Mouse (Mus musculus): ENCODE results near the gene Zfp747. TPM values are rescaled to one million over a fixed set of nuclear protein-coding genes. Genes with fewer than 3 reads are reported as not detected.
"Not testable (repeated sequence)": the region's sequence is repeated elsewhere in the genome, so short reads cannot be mapped to it uniquely, and the experiment has no call there.

Gene Zfp747
- polyA plus RNA-seq, 1 experiment, result 5.1 TPM

- TF ChIP-seq USF1 (IDR thresholded peaks at IDR 0.05; ENCODE audit: low read depth) (no peak), MYOG (IDR thresholded peaks at IDR 0.05; ENCODE audit: control insufficient read depth, extremely low read depth, insufficient read length) (no peak), CTCF (IDR thresholded peaks at IDR 0.05; ENCODE audit: control insufficient read depth, insufficient read depth, insufficient read length) (no peak), MAX (IDR thresholded peaks at IDR 0.05) (no peak)
- Histone ChIP-seq H3K36me3 (ENCODE audit: control insufficient read depth, insufficient read depth) (no peaks in the 10 kb centered on the region), H3ac (ENCODE audit: control insufficient read depth, insufficient read length, low read depth) (no peak overlapping the region), H3K4me3 (ENCODE audit: insufficient read depth, poor library complexity, severe bottlenecking) (no peak overlapping the region), H3K79me2 (ENCODE audit: control insufficient read depth, insufficient read depth) (no peaks in the 10 kb centered on the region), H3K27me3 (ENCODE audit: control insufficient read depth, insufficient read depth, insufficient read length) (no peaks in the 10 kb centered on the region), H3K79me3 (ENCODE audit: low read depth) (no peaks in the 10 kb centered on the region)
These were observed 16.5 kb upstream of the Zfp747 start for GRCm38 (mm10) chr7:127392251-127392824.

GRCm38 (mm10) chr7:127391538-127391937, 15.7 kb upstream of the Zfp747 start:
- Histone ChIP-seq H3K79me2 (ENCODE audit: control insufficient read depth, insufficient read depth) (no peaks in the 10 kb centered on the region), H3ac (ENCODE audit: control insufficient read depth, insufficient read length, low read depth) (no peak overlapping the region), H3K36me3 (ENCODE audit: control insufficient read depth, insufficient read depth) (no peaks in the 10 kb centered on the region), H3K27me3 (ENCODE audit: control insufficient read depth, insufficient read depth, insufficient read length) (no peaks in the 10 kb centered on the region), H3K79me3 (ENCODE audit: low read depth) (no peaks in the 10 kb centered on the region), H3K4me3 (ENCODE audit: insufficient read depth, poor library complexity, severe bottlenecking) (no peak overlapping the region)
- no peak for TF ChIP-seq CTCF (IDR thresholded peaks at IDR 0.05; ENCODE audit: control insufficient read depth, insufficient read depth, insufficient read length)
- no peak for TF ChIP-seq CEBPB (IDR thresholded peaks at IDR 0.05; ENCODE audit: low read depth)
- TF ChIP-seq MYOD1 (IDR thresholded peaks at IDR 0.05; ENCODE audit: control insufficient read depth, insufficient read length, low read depth), result no peak
- TF ChIP-seq MYOG (IDR thresholded peaks at IDR 0.05; ENCODE audit: control insufficient read depth, extremely low read depth, insufficient read length), result no peak
- TF ChIP-seq FOSL1 (IDR thresholded peaks at IDR 0.05; ENCODE audit: insufficient read depth, low read length, poor library complexity, severe bottlenecking), result no peak
- no peak for TF ChIP-seq USF1 (IDR thresholded peaks at IDR 0.05; ENCODE audit: low read depth)
- no peak for TF ChIP-seq MAX (IDR thresholded peaks at IDR 0.05)

- H3K79me2 ChIP-seq (ENCODE audit: control insufficient read depth, insufficient read depth), result no peaks in the 10 kb centered on the region
- no peak overlapping the region for H3ac ChIP-seq (ENCODE audit: control insufficient read depth, insufficient read length, low read depth)
- no peaks in the 10 kb centered on the region for H3K79me3 ChIP-seq (ENCODE audit: low read depth)
- H3K36me3 ChIP-seq (ENCODE audit: control insufficient read depth, insufficient read depth), result no peaks in the 10 kb centered on the region
- no peak overlapping the region for H3K4me3 ChIP-seq (ENCODE audit: insufficient read depth, poor library complexity, severe bottlenecking)
- TF ChIP-seq MYOD1 (IDR thresholded peaks at IDR 0.05; ENCODE audit: control insufficient read depth, insufficient read length, low read depth), result no peak
- TF ChIP-seq FOSL1 (IDR thresholded peaks at IDR 0.05; ENCODE audit: insufficient read depth, low read length, poor library complexity, severe bottlenecking), result no peak
- no peak for TF ChIP-seq USF1 (IDR thresholded peaks at IDR 0.05; ENCODE audit: low read depth)
- no peak for TF ChIP-seq MYOG (IDR thresholded peaks at IDR 0.05; ENCODE audit: control insufficient read depth, extremely low read depth, insufficient read length)
- no peak for TF ChIP-seq CTCF (IDR thresholded peaks at IDR 0.05; ENCODE audit: control insufficient read depth, insufficient read depth, insufficient read length)
- TF ChIP-seq CEBPB (IDR thresholded peaks at IDR 0.05; ENCODE audit: low read depth), result no peak
- TF ChIP-seq MAX (IDR thresholded peaks at IDR 0.05), result no peak
- no peaks in the 10 kb centered on the region for H3K27me3 ChIP-seq (ENCODE audit: control insufficient read depth, insufficient read depth, insufficient read length)
These were observed 14.5 kb upstream of the Zfp747 start for GRCm38 (mm10) chr7:127390306-127390705.

DNA sequence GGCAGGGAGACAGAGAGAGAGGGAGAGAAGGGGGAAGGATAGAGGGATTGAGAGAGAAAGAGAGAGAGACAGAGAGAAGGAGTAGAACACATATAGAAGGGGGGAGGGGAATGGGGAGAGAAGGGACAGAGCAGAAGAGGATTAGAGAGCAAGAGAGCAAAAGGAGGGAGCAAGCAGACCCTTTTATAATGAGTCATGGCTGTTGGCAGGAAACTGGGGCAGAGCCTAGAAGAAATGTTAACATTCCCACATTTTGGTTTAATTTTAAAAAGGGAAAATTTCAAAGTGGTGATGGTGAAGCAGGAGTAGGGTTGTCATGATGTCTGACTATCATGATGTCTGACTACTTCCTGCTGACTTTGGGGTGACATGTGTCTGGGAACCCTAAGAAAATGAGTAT, 12.4 kb upstream of the Zfp747 start:
- not testable (repeated sequence) for H3K36me3 ChIP-seq (ENCODE audit: control insufficient read depth, insufficient read depth); H3K27me3 ChIP-seq (ENCODE audit: control insufficient read depth, insufficient read depth, insufficient read length); H3ac ChIP-seq (ENCODE audit: control insufficient read depth, insufficient read length, low read depth); H3K4me3 ChIP-seq (ENCODE audit: insufficient read depth, poor library complexity, severe bottlenecking); H3K79me3 ChIP-seq (ENCODE audit: low read depth); H3K79me2 ChIP-seq (ENCODE audit: control insufficient read depth, insufficient read depth)

- Histone ChIP-seq H3ac (ENCODE audit: control insufficient read depth, insufficient read length, low read depth) (no peak within 1 kb of the TSS), H3K36me3 (ENCODE audit: control insufficient read depth, insufficient read depth) (no peaks in the 10 kb centered on the region), H3K27me3 (ENCODE audit: control insufficient read depth, insufficient read depth, insufficient read length) (no peaks in the 10 kb centered on the region), H3K79me2 (ENCODE audit: control insufficient read depth, insufficient read depth) (no peaks in the 10 kb centered on the region), H3K4me3 (ENCODE audit: insufficient read depth, poor library complexity, severe bottlenecking) (no peak within 1 kb of the TSS), H3K79me3 (ENCODE audit: low read depth) (no peaks in the 10 kb centered on the region)
- no peak for TF ChIP-seq FOSL1 (IDR thresholded peaks at IDR 0.05; ENCODE audit: insufficient read depth, low read length, poor library complexity, severe bottlenecking)
- peak; percentile 63 for TF ChIP-seq USF1 (IDR thresholded peaks at IDR 0.05; ENCODE audit: low read depth)
- no peak for TF ChIP-seq CTCF (IDR thresholded peaks at IDR 0.05; ENCODE audit: control insufficient read depth, insufficient read depth, insufficient read length)
- TF ChIP-seq MYOG (IDR thresholded peaks at IDR 0.05; ENCODE audit: control insufficient read depth, extremely low read depth, insufficient read length), result no peak
- TF ChIP-seq CEBPB (IDR thresholded peaks at IDR 0.05; ENCODE audit: low read depth), result no peak
- no peak for TF ChIP-seq MAX (IDR thresholded peaks at IDR 0.05)
- no peak for TF ChIP-seq MYOD1 (IDR thresholded peaks at IDR 0.05; ENCODE audit: control insufficient read depth, insufficient read length, low read depth)
These were observed 11.0 kb upstream of the Zfp747 start, which contains the start of gene 9130019O22Rik for GRCm38 (mm10) chr7:127386641-127387392. Gene 9130019O22Rik, minus strand, starts transcription at chr7:127387166.

- H3K27me3 ChIP-seq (ENCODE audit: control insufficient read depth, insufficient read depth, insufficient read length); H3K79me3 ChIP-seq (ENCODE audit: low read depth); H3K4me3 ChIP-seq (ENCODE audit: insufficient read depth, poor library complexity, severe bottlenecking); H3K79me2 ChIP-seq (ENCODE audit: control insufficient read depth, insufficient read depth); H3K36me3 ChIP-seq (ENCODE audit: control insufficient read depth, insufficient read depth); H3ac ChIP-seq (ENCODE audit: control insufficient read depth, insufficient read length, low read depth): not testable (repeated sequence)
These were observed 9.7 kb upstream of the Zfp747 start for GRCm38 (mm10) chr7:127385560-127385959.

Measured in C2C12 (cell line).